Mouse (Mus musculus): ENCODE measurements around the gene Prdm10.

Gene Prdm10

GRCm38 (mm10) chr9:31262226-31263105 is 17.9 kb upstream of the Prdm10 start:
- in situ Hi-C loops (cut with MboI) = no loop called here

DNA sequence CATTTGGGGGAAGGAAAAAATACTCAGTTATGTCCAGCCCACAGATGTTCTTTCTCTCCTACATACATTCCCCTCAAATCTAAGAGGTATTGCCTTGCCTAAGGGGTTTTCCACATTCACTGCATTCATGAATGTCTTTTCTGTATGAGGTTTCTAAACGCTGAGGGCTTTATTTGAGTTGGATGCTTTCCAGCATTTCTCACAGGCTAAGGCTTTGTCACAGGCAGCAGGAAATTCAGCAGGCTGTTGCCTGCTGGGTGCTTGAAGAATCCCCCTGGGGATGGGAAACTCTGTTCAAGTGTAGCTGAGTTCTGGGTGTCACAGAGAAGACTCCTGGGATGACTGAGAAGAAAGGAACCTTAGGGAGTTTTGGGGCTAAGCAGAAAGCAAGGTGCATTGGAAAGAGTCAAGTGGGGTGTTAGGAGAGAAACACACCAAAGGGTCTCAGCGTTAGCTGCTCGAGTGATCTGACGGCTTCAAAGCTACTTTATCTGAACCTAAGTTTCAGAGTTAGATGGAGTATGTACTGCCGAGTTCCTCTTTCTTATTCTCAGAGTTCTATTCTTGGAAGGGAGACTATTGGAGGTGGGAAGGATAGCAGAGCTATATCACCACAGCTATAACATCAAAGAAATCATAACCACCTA is 14.2 kb upstream of the Prdm10 start:
- in situ Hi-C loops (cut with MboI) = no loop called here

DNA sequence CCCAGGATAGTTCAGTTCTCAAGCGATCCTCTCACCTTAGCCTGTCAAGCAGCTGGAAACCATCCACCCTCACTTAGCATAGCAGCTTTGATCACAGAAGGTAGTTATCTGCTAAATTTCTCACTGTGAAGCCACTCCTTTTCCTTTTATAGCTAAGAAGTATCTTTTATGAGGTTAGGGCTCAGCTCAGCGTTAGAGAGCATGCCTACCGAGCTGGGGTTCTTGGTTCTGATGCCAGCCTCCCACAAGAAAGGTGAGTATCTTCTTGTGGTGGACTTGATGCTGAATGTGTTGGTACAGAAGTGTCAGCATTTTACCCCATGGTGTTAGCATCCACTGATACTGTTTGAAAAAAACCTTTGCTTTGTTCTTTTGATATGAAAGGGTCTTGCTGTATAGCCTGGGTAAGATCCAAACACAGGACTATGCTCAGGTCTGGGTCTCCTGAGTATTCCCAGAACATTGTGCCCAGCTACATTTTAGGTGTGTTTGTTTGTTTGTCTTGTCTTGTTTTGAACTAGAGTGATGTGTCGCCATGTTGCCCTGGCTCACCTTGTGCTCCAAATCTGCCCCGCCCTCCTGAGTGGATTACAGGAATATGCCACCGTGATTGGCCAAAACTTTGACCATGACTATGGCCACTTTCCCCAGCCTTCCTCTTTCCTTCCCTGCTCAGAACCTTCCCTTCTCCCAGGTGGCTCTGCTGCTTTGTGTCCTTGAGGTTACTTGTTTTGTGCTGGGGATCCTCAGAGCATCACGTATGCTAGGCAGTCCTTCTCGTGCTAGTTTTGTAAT is 8.9 kb upstream of the Prdm10 start:
- in situ Hi-C loops (cut with MboI) = no loop called here

DNA sequence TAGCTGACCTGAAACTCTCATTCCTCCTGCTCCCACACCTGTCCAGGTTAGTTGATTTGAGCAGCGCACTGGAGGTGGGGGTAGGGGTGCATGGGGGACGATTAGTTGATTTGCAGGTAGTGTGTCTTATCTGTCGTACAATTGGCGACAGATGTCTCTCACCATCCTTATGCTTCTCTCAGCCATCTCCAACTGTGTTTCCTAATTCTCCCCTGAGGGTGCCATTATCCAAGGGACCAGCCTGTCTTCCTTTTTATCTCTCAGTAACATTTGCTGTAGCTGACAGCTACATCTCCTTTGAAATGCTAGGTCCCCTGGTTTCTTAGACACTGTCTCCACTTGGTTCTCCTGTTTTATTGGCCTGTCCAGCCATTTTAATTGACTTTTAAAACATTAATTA is 8.2 kb upstream of the Prdm10 start:
- in situ Hi-C loops (cut with MboI) = no loop called here

- in situ Hi-C loops (cut with MboI) = no loop called here
Observed at GRCm38 (mm10) chr9:31278651-31279050, 1.7 kb upstream of the Prdm10 start.

DNA sequence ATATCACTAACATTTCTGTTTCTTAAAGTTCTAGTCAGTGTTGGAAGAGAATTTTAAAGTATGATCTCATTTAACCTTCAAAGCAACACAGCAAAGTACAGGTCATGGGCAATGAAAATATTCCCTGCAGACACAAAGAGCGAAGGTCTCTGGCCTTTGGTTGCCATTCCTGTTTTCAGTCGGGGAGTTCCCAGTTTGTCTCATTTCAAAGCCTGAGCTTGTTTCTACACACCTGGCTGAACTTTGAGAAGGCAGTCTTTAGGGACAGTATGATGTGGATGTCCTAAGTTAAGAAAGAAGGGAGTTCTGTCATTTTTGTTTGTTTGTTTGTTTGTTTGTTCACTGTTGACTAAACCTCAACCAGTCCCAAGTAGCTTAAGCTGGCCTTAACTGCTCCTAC is 1.0 kb upstream of the Prdm10 start:
- in situ Hi-C loops (cut with MboI) = no loop called here

DNA sequence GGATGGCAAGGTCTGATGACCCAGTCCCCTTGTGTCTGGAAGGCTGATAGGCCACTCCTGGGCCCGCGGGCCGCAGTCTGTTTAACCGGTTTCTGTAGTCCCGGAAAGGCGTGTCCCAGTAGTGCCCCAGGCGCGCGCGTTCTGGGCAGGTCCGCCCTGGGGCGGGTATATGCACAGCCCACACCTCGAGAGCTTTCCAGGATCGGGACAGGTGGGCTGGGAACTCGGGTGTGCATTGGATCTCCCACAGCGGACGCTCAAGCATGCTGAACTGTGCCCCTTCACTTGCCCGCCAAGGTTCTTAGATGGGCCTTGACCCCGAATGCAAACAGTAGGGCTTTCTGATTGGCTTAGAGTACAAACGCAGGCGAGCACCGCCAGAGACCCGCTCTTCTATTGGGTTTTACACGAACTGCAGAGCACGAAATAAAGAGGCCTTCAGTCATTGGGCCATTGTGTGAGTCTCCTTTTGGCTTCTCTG is 413 bp upstream of the Prdm10 start:
- in situ Hi-C loops (cut with MboI) = no loop called here

- in situ Hi-C loops (cut with MboI) = no loop called here
Observed at GRCm38 (mm10) chr9:31281011-31281662, 799 bp downstream of the Prdm10 start.

- in situ Hi-C loops (cut with MboI) = no loop called here
Observed at GRCm38 (mm10) chr9:31281663-31282015, 1.3 kb downstream of the Prdm10 start.

- in situ Hi-C loops (cut with MboI) = no loop called here
Observed at GRCm38 (mm10) chr9:31282536-31282935, 2.2 kb downstream of the Prdm10 start.

DNA sequence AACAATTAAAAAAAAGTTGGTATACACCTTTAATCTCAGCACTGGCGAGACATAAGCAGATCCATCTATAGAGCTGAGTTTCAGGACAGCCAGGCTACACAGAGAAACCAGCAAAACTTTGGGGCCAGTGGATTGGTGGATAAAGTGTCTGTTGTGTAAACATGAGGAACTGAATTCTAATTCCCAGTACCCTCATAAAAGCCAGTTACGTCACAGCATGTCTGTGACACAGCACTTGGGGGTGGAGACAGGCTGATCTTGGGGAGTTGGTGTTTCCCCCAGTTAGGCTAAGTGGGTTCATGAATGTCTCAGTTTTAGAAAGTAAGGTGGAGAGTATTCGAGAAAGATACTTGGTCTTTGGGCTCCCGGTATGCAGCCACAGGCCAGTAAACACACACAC is 2.7 kb downstream of the Prdm10 start:
- in situ Hi-C loops (cut with MboI) = no loop called here

DNA sequence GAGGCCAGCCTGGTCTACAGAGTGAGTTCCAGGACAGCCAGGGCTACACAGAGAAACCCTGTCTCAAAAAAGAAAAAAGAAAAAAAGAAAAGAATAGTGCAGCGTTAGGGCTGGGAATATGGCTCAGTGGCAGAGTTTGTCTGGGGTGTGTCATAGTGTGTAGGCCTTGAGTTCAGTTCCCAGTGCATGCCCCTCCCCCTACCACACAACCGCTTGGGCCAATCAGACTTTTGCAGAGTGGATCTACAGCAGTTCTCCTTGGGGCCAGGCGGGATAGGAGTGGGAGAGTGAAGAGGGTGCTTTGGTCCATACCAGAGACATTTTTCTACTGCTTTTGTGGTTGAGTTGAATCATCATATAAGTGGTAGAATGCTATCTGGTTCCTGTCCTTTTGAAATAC is 3.6 kb downstream of the Prdm10 start:
- in situ Hi-C loops (cut with MboI) = no loop called here

DNA sequence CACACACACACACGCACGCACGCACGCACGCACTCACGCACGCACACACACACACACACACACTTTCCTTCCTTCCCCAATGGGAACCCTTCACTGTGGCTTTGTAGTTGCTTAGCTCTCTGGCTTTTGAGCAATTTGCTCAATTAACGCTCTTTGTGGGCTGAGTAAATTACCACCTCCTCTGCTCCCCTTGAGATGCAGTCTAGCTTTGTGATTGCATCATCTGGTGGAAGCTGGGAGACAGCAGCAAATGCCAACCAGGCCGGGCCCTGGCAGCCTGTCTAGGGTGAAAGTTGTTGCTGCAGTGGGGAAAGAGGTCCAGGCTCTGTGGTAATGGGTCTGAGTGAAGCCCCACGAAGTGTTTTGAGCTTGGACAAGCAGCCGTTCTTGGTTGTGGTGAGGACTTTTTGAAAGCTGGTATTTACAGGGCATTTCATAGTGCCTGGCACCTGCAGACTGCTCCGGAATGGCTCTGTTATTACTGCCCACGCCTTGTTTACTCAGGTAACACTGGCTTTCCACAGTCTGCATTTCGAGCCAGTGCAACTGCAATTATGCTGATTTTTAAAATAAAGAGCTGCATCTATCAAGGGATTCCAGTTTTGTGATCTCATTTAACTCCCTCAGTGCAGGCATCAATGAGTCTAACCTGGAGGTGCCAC is 10.0 kb downstream of the Prdm10 start:
- in situ Hi-C loops (cut with MboI) = no loop called here

GRCm38 (mm10) chr9:31291978-31292377 is 11.6 kb downstream of the Prdm10 start:
- in situ Hi-C loops (cut with MboI) = no loop called here

GRCm38 (mm10) chr9:31293208-31293607 is 12.9 kb downstream of the Prdm10 start:
- in situ Hi-C loops (cut with MboI) = no loop called here

GRCm38 (mm10) chr9:31295311-31295710 is 15.0 kb downstream of the Prdm10 start:
- in situ Hi-C loops (cut with MboI) = no loop called here

- in situ Hi-C loops (cut with MboI) = no loop called here
Observed at GRCm38 (mm10) chr9:31296293-31296692, 16.0 kb downstream of the Prdm10 start.

DNA sequence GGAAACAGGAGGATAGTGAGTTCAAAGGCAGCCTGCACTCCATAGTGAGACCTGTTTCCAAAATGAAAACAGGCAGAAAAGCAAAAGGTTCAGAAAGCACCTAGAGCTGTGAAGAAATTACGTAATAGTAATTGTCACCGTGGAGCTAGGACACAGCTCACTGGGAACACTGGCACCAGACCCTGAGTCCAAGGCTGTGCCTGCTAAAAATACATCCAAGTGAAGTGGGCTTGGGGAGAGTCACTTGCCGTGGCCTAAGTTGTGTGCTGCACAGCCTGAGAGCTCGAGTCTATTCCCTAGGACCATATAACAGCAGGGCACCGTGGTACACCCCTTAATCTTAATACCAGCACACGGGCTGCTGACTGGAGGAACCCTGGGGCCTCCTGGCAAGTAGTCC is 18.4 kb downstream of the Prdm10 start:
- in situ Hi-C loops (cut with MboI) = no loop called here

GRCm38 (mm10) chr9:31300525-31300924 is 20.2 kb downstream of the Prdm10 start:
- in situ Hi-C loops (cut with MboI) = no loop called here

- in situ Hi-C loops (cut with MboI) = no loop called here
Observed at GRCm38 (mm10) chr9:31301107-31301506, 20.8 kb downstream of the Prdm10 start.

DNA sequence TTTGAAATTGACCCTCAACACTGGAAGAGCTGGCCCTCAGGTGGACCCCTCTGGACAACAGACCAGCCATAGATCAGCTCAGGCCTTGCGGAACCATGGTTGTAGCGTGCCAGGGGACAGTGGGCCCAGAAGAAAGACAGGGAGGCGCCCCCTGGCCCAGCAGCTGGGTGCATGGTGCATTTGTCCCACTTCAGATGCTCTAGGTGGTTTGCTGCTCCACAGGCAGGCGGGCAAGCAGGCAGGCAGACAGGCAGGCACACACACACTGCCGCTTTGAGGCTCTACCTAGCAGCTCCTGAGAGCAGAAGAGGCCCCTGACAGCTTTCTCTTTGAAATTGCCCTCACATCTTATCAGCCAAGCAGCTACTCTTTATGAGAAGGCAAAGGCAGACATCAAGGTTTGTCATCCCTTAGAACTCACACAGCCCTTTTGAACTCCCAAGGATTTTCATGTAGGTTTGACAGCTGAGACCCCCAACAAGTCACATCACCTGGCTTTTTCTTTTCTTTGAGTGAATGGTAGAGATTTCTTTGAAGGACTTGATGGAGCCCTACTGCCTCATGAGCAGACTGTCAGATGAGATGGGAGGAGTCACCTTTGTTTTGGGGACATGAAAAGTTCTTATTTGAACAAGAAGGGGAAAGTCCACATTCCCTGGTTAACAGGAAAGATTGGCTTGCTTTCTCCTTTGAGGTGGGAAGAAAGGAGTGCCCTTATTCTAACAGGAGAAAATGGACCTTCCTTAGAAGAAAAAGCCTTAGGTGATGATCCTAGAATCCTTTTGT is 21.4 kb downstream of the Prdm10 start:
- in situ Hi-C loops (cut with MboI) = no loop called here
